Mouse (Mus musculus) heart, adult 10 weeks (tissue): ENCODE results near the gene Olfr374. TPM values are rescaled to one million over a fixed set of nuclear protein-coding genes. Genes with fewer than 3 reads are reported as not detected.

Source experiments
- polyA plus RNA-seq: library from polyadenylated mRNA; stranded (reverse); fragments of 350-450 nt; fragmentation: Illumina TruSeq; extraction: RNeasy Lipid Tissue Mini Kit (QIAGEN cat#74804); gene quantifications from one replicate; pipeline ENCODE4 v1.2.3, GENCODE M21; 2014; ENCODE audit warnings: low read depth, low replicate concordance

Olfr374 gene
- not detected for polyA plus RNA-seq

DNA sequence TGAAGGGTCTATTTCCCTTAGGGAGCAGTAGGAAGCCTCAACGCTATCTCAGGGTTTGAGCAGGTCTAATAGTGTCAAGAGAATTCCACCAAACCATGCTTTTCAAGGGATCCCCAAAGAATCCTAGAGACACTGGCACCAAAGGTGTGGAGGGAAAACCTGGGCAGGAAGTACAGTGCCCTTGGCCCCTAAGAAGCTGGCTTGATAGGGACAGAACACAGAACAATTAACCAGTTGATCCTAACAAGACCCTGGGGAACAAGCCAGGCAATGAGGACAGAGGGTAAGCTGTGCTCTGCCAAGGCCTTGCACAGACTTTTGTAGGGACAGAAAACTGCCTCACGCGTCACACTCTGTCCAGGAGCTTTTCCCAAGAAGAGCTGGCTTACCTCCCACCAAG lies at the start of gene Olfr374:
Olfr374 (plus strand) TSS at position 301 of the 400 bp plus-strand sequence.

DNA sequence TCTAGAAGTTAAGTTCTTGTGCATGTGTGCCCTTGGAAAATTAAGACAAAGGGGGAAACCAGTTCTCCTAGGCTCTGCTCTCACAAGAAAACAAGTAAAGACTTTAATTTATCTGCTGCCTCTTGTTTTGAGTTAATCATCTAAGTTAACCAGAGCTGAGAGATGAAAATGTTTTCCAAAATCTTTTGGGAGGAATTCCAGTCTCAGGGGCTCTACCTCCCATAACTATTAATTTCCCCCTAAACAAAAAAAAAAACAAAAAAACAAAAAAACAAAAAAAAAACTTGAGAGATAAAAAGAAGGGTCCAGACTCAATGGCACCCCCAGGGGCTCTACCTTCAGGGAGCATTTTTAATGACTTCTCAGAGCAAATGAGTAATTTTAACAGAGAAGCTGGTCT lies 24.0 kb upstream of the Olfr374 start, which contains the start of gene Olfr373:
Olfr373 (plus strand) TSS at position 301 of the 400 bp plus-strand sequence.

GRCm38 (mm10) chr8:72134756-72135445 lies 28.1 kb downstream of the Olfr374 start, which contains the start of gene Tpm4:
Gene Tpm4, plus strand, starts transcription at chr8:72134975.

DNA sequence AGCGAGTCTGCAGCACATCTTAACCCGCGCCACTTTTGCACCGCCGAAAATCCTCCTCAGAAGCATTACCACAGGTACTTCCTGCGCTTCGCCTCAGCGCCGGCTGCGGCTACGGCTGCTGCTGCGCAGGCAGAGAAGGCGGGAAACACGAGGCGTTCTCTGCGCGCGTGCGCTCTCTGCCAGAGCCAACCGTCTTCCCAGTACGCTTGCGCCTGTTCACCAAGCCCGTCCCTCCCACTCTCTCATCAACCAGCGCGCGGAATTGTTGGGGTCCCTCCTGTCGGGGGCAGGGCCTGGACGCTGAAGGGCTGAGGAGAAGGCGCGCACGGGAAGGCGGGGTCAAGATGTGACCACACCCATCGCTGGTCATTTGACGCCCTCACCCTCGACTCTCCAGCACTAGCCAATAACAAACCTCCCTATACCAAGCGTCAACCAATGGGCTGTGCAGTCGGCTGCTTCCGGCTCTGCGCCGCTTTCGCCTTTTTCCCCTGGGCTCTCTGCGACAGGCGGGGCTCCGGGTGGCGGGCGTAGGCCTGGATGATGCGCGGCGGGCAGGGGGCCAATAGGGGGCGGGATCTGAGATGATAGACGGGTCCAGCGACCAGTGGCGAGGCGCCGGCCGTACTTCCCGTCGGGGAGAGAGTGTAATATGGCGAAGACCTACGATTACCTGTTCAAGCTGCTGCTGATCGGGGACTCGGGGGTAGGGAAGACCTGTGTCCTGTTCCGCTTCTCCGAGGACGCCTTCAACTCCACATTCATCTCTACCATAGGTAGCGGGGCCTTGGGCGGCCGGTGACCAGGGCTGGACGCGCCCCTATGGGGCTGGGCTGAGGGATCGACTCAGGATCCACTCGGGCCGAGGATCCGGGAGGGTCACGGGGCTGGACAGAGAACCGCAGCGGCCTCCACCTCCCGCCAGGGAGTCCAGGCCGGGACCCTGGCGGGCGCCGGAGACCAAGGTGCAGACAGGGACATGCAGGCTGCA lies 54.2 kb downstream of the Olfr374 start, which contains the start of gene Rab8a:
Rab8a (plus strand) TSS at position 494 of the 991 bp plus-strand sequence.

Other genes starting within 250 kb of the Olfr374 start
- 2.9 TPM for gene Zfp709, start 225.0 kb upstream of the Olfr374 start, polyA plus RNA-seq
- gene Zfp882, start 198.4 kb upstream of the Olfr374 start, polyA plus RNA-seq = 2.6 TPM
- 26.2 TPM for gene Zfp617, start 198.4 kb upstream of the Olfr374 start, polyA plus RNA-seq
- gene Zfp961, start 156.0 kb upstream of the Olfr374 start, polyA plus RNA-seq = 8.5 TPM
- gene Cyp4f18, start 97.4 kb upstream of the Olfr374 start, polyA plus RNA-seq = 0.34 TPM
- not detected for gene Olfr372, start 65.8 kb upstream of the Olfr374 start, polyA plus RNA-seq
- gene Olfr373, start 23.9 kb upstream of the Olfr374 start, polyA plus RNA-seq = not detected
- gene Tpm4, start 27.9 kb downstream of the Olfr374 start, polyA plus RNA-seq = 104 TPM
- gene Rab8a, start 54.2 kb downstream of the Olfr374 start, polyA plus RNA-seq = 24.8 TPM
- not detected for gene Hsh2d, start 82.6 kb downstream of the Olfr374 start, polyA plus RNA-seq
- 1.2 TPM for gene Cib3, start 105.8 kb downstream of the Olfr374 start, polyA plus RNA-seq
- not detected for gene Gm11034, start 106.6 kb downstream of the Olfr374 start, polyA plus RNA-seq
- 28.9 TPM for gene Fam32a, start 112.7 kb downstream of the Olfr374 start, polyA plus RNA-seq
- gene Ap1m1, start 133.0 kb downstream of the Olfr374 start, polyA plus RNA-seq = 61.0 TPM
- gene Gm10282, start 198.2 kb downstream of the Olfr374 start, polyA plus RNA-seq = 2.5 TPM
- gene Klf2, start 212.0 kb downstream of the Olfr374 start, polyA plus RNA-seq = 55.2 TPM